Mouse (Mus musculus) liver, embryonic 14.5 days (tissue): ENCODE data around the gene Entpd7. TPM values are rescaled to one million over a fixed set of nuclear protein-coding genes. Genes with fewer than 3 reads are reported as not detected.

ENCODE experiments used
- ATAC-seq: fragments of 200-750 bp; cut with Nextera tagmentation; 2 replicates; pipeline ENCODE4 v1.8.0; 2017; ENCODE audit warnings: moderate number of reproducible peaks, mild to moderate bottlenecking, moderate library complexity; ENCODE audit not compliant: insufficient read depth
- DNase-seq, 3 experiments: peaks; one replicate each; pipeline ENCODE4 v3.0.0-alpha.2; 2012 to 2013; ENCODE audit warnings: low read depth in 3 of 3, low spot score in 3 of 3
- H3K27ac ChIP-seq: fragments of 300-500 bp; sonication (generic); 2 replicates; pipeline ENCODE4 v1.5.1; 2014; ENCODE audit warnings: moderate library complexity, mild to moderate bottlenecking, control low read depth, inconsistent platforms
- H3K27me3 ChIP-seq: fragments of 300-500 bp; sonication (generic); 2 replicates; pipeline ENCODE4 v1.6.1; 2014; ENCODE audit warnings: mild to moderate bottlenecking, low read length, moderate library complexity; ENCODE audit not compliant: control insufficient read depth, insufficient read depth
- H3K36me3 ChIP-seq: fragments of 300-500 bp; sonication (generic); replicated peaks from 2 replicates; pipeline ENCODE4 v1.6.1; 2014; ENCODE audit warnings: low read depth; ENCODE audit not compliant: control insufficient read depth, insufficient read depth
- H3K4me1 ChIP-seq, 2 experiments: fragments of 200-500 bp in 1 of 2; fragments of 300-500 bp in 1 of 2; sonication (generic) in 1 of 2; replicated peaks; 2 replicates each; pipeline ENCODE4 v1.6.1; 2012 to 2014; ENCODE audit warnings: antibody characterized with exemption in 1 of 2, inconsistent platforms in 1 of 2, low read length in 1 of 2; ENCODE audit not compliant: control insufficient read depth in 2 of 2, insufficient read depth in 2 of 2
- H3K4me2 ChIP-seq: fragments of 300-500 bp; sonication (generic); 2 replicates; pipeline ENCODE4 v1.6.1; 2014; ENCODE audit warnings: low read depth, mild to moderate bottlenecking, control low read depth, moderate library complexity
- H3K4me3 ChIP-seq, 2 experiments: fragments of 200-500 bp in 1 of 2; fragments of 300-500 bp in 1 of 2; sonication (generic) in 1 of 2; 2 replicates each; pipeline ENCODE4 v1.5.1; 2012 to 2014; ENCODE audit warnings: low read depth in 2 of 2, low read length in 2 of 2, mild to moderate bottlenecking in 2 of 2, control low read depth in 1 of 2, inconsistent platforms in 1 of 2, moderate library complexity in 1 of 2; ENCODE audit not compliant: insufficient read depth in 1 of 2
- H3K9ac ChIP-seq: fragments of 300-500 bp; sonication (generic); replicated peaks from 2 replicates; pipeline ENCODE4 v1.6.1; 2014; ENCODE audit warnings: mild to moderate bottlenecking, control low read depth, moderate library complexity
- H3K9me3 ChIP-seq: fragments of 300-500 bp; sonication (generic); 2 replicates; pipeline ENCODE4 v1.6.1; 2016; ENCODE audit warnings: low read length, mixed read lengths; ENCODE audit not compliant: control insufficient read depth
- CTCF ChIP-seq: IDR thresholded peaks from 2 replicates; pipeline ENCODE4 v1.5.1; 2016; ENCODE audit warnings: antibody characterized with exemption, low read depth, control low read depth
- EP300 ChIP-seq: IDR thresholded peaks from 2 replicates; pipeline ENCODE4 v1.6.1; 2016; ENCODE audit warnings: antibody characterized with exemption, low read depth
- WGBS: fragments of 180-500 bp; shearing (Covaris S2); extraction: QIAGEN DNeasy Blood & Tissue Kit; methylation state at CpG from one replicate; pipeline ENCODE4 v1.1.7; 2014; ENCODE audit not compliant: insufficient replicate concordance; 5-methylcytosine and 5-hydroxymethylcytosine counted together
- polyA plus RNA-seq, 2 experiments: library from polyadenylated mRNA; depleted of rRNA in 1 of 2; stranded (reverse) in 1 of 2; unstranded in 1 of 2; fragments of >200 nt; fragmentation: Nextera tagmentation in 1 of 2; extraction: Ambion mirVana in 1 of 2; gene quantifications; 2 replicates each; pipeline versions ENCODE4 v1.2.1 to v1.2.3; 2012 to 2014

Gene Entpd7
- polyA plus RNA-seq, 2 experiments, result 1.5 to 2.6 TPM

GRCm38 (mm10) chr19:43769366-43769960 lies 80.0 kb downstream of the Entpd7 start:
- Histone ChIP-seq H3K27ac (no peak overlapping the region), H3K4me2 (no peak overlapping the region), H3K36me3 (no peaks in the 10 kb centered on the region), H3K4me3 (no peak overlapping the region), H3K4me1 (peaks cover 0 to 3% of the 10 kb centered on the region in 2 experiments; a peak in 2 of 4 replicates), H3K9me3 (no peaks in the 10 kb centered on the region), H3K27me3 (no peaks in the 10 kb centered on the region), H3K9ac (no peak overlapping the region)
- DNase-seq (no peak), ATAC-seq (no peak)
- no peak for TF ChIP-seq CTCF
- no peak for TF ChIP-seq EP300
- WGBS, result 64% methylated on average over 5 of the region's 5 CpGs

- no peaks in the 10 kb centered on the region for H3K27me3 ChIP-seq
- no peak overlapping the region for H3K9ac ChIP-seq
- ATAC-seq (no peak), DNase-seq (no peak)
- peaks cover 0 to 6% of the 10 kb centered on the region in 2 experiments; a peak in 2 of 4 replicates for H3K4me1 ChIP-seq
- no peak overlapping the region for H3K27ac ChIP-seq
- WGBS, result 30% methylated on average over 4 of the region's 4 CpGs
- no peak for TF ChIP-seq CTCF
- TF ChIP-seq EP300, result no peak
- no peak overlapping the region for H3K4me2 ChIP-seq
- H3K36me3 ChIP-seq, result no peaks in the 10 kb centered on the region
- no peaks in the 10 kb centered on the region for H3K9me3 ChIP-seq
- H3K4me3 ChIP-seq, result no peak overlapping the region
These were observed 81.1 kb downstream of the Entpd7 start for GRCm38 (mm10) chr19:43770584-43770983.

GRCm38 (mm10) chr19:43771499-43771969 lies 82.1 kb downstream of the Entpd7 start:
- no peak overlapping the region for H3K9ac ChIP-seq
- DNase-seq, result no peak
- H3K27ac ChIP-seq, result no peak overlapping the region
- ATAC-seq, result no peak
- no peak for TF ChIP-seq EP300
- peaks cover 0 to 10% of the 10 kb centered on the region in 2 experiments; a peak in 2 of 4 replicates for H3K4me1 ChIP-seq
- H3K27me3 ChIP-seq, result no peaks in the 10 kb centered on the region
- H3K4me3 ChIP-seq, result no peak overlapping the region
- no peaks in the 10 kb centered on the region for H3K36me3 ChIP-seq
- H3K4me2 ChIP-seq, result no peak overlapping the region
- WGBS, result 21% methylated on average over 5 of the region's 5 CpGs
- H3K9me3 ChIP-seq, result no peaks in the 10 kb centered on the region

GRCm38 (mm10) chr19:43772311-43772710 lies 82.8 kb downstream of the Entpd7 start:
- Histone ChIP-seq H3K9ac (no peak overlapping the region), H3K4me2 (no peak overlapping the region; the same call in 1 of the 2 replicates), H3K4me3 (no peak overlapping the region), H3K36me3 (no peaks in the 10 kb centered on the region), H3K4me1 (peaks cover 0 to 10% of the 10 kb centered on the region in 2 experiments; a peak in 2 of 4 replicates), H3K27me3 (no peaks in the 10 kb centered on the region), H3K9me3 (no peaks in the 10 kb centered on the region), H3K27ac (no peak overlapping the region)
- 56% methylated on average over 6 of the region's 6 CpGs for WGBS
- DNase-seq (no peak), ATAC-seq (no peak)
- TF ChIP-seq CTCF (no peak), EP300 (no peak)

GRCm38 (mm10) chr19:43775433-43775832 lies 86.0 kb downstream of the Entpd7 start:
- Histone ChIP-seq H3K27me3 (no peaks in the 10 kb centered on the region), H3K4me2 (no peak overlapping the region), H3K27ac (no peak overlapping the region), H3K4me1 (peaks cover 0 to 12% of the 10 kb centered on the region in 2 experiments; a peak in 2 of 4 replicates), H3K4me3 (no peak overlapping the region), H3K36me3 (no peaks in the 10 kb centered on the region), H3K9me3 (no peaks in the 10 kb centered on the region), H3K9ac (no peak overlapping the region)
- DNase-seq (no peak), ATAC-seq (no peak)
- 35% methylated on average over 10 of the region's 10 CpGs for WGBS
- no peak for TF ChIP-seq CTCF
- no peak for TF ChIP-seq EP300
